Mouse (Mus musculus): ENCODE measurements around the gene Foxq1. TPM values are rescaled to one million over a fixed set of nuclear protein-coding genes. Genes with fewer than 3 reads are reported as not detected.

The Foxq1 gene
- polyA plus RNA-seq, 2 experiments: 2.5 to 2.9 TPM

GRCm38 (mm10) chr13:31558521-31559418 is 2.8 kb downstream of the Foxq1 start, which contains the start of gene A530084C06Rik:
Gene A530084C06Rik, minus strand, starts transcription at chr13:31559333.
- peak; percentile 14; the same call in 1 of the 2 replicates for ATAC-seq (ENCODE audit: low FRiP score, low read depth)
- Histone ChIP-seq H3K9me3 (ENCODE audit: control insufficient read depth, low read length) (no peaks in the 10 kb centered on the region), H3K9ac (ENCODE audit: low read depth, low read length, severe bottlenecking) (peak within 1 kb of the TSS; percentile 56), H3K4me1 (ENCODE audit: control insufficient read depth, insufficient read depth, low read length) (peaks cover 16% of the 10 kb centered on the region; the same call in 1 of the 2 replicates), H3K36me3 (ENCODE audit: control insufficient read depth, insufficient read depth, low read length) (no peaks in the 10 kb centered on the region), H3K27ac (replicated peaks; ENCODE audit: low read depth, low read length) (no peak within 1 kb of the TSS), H3K4me3 (replicated peaks; ENCODE audit: low read length) (peak within 1 kb of the TSS; percentile 61), H3K4me2 (replicated peaks; ENCODE audit: low read depth, low read length, severe bottlenecking) (peak within 1 kb of the TSS; percentile 100), H3K27me3 (ENCODE audit: control insufficient read depth, insufficient read depth, low read length) (peaks cover 90% of the 10 kb centered on the region)
- DNase-seq (ENCODE audit: low spot score): no peak
- TF ChIP-seq POLR2A (IDR thresholded peaks at IDR 0.05; ENCODE audit: borderline replicate concordance, extremely low read depth, insufficient read depth, insufficient read length): no peak
- under 1% methylated on average over 82 of the region's 88 CpGs for WGBS

- under 1% methylated on average over 44 of the region's 92 CpGs for WGBS
Measured at GRCm38 (mm10) chr13:31559419-31560144, 3.6 kb downstream of the Foxq1 start.

DNA sequence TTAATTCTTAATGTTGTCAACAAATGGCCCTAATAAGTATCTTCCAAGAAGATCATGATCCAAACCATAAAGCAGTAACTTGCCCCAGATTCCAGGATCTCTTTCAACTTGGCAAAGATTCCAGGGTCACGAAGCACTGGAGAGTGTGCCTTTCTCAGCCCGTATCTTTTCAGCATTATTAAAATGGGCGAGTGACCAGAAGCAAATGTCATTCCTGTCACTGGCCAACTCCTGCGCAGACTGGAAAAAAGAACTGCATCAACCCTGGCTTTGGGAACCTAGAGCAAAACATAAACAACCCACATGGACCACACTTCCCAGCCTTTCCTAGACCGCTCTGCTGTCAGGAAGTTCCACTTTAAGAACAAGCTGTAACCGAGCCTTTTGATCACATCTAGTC is 8.5 kb downstream of the Foxq1 start:
- WGBS: 31% methylated on average over 6 of the region's 6 CpGs
- Histone ChIP-seq H3K4me1 (ENCODE audit: control insufficient read depth, insufficient read depth, low read length) (0 out of 2 replicates have a peak, but pooled peaks cover 3% of the 10 kb centered on the region), H3K9me3 (ENCODE audit: control insufficient read depth, low read length) (no peaks in the 10 kb centered on the region), H3K4me2 (replicated peaks; ENCODE audit: low read depth, low read length, severe bottlenecking) (no peak overlapping the region), H3K27ac (replicated peaks; ENCODE audit: low read depth, low read length) (no peak overlapping the region), H3K4me3 (replicated peaks; ENCODE audit: low read length) (no peak overlapping the region), H3K27me3 (ENCODE audit: control insufficient read depth, insufficient read depth, low read length) (peaks cover 73% of the 10 kb centered on the region), H3K36me3 (ENCODE audit: control insufficient read depth, insufficient read depth, low read length) (no peaks in the 10 kb centered on the region), H3K9ac (ENCODE audit: low read depth, low read length, severe bottlenecking) (no peak overlapping the region)
- ATAC-seq (ENCODE audit: low FRiP score, low read depth) (no peak), DNase-seq (ENCODE audit: low spot score) (no peak)
- no peak for TF ChIP-seq POLR2A (IDR thresholded peaks at IDR 0.05; ENCODE audit: borderline replicate concordance, extremely low read depth, insufficient read depth, insufficient read length)

More at GRCm38 (mm10) chr13:31559419-31560144, 3.6 kb downstream of the Foxq1 start:
- peaks cover 90% of the 10 kb centered on the region for H3K27me3 ChIP-seq (ENCODE audit: control insufficient read depth, insufficient read depth, low read length)
- no peaks in the 10 kb centered on the region for H3K9me3 ChIP-seq (ENCODE audit: control insufficient read depth, low read length)
- H3K4me3 ChIP-seq (replicated peaks; ENCODE audit: low read length): peak overlapping the region; percentile 61
- DNase-seq (ENCODE audit: low spot score) (peak; percentile 36), ATAC-seq (ENCODE audit: low FRiP score, low read depth) (peak; percentile 39; the same call in 1 of the 2 replicates)
- TF ChIP-seq POLR2A (IDR thresholded peaks at IDR 0.05; ENCODE audit: borderline replicate concordance, extremely low read depth, insufficient read depth, insufficient read length): no peak
- no peak overlapping the region for H3K27ac ChIP-seq (replicated peaks; ENCODE audit: low read depth, low read length)
- peak overlapping the region; percentile 100 for H3K4me2 ChIP-seq (replicated peaks; ENCODE audit: low read depth, low read length, severe bottlenecking)
- H3K9ac ChIP-seq (ENCODE audit: low read depth, low read length, severe bottlenecking): peak overlapping the region; percentile 56
- peaks cover 16% of the 10 kb centered on the region; the same call in 1 of the 2 replicates for H3K4me1 ChIP-seq (ENCODE audit: control insufficient read depth, insufficient read depth, low read length)
- no peaks in the 10 kb centered on the region for H3K36me3 ChIP-seq (ENCODE audit: control insufficient read depth, insufficient read depth, low read length)

GRCm38 (mm10) chr13:31567099-31567498 is 11.2 kb downstream of the Foxq1 start:
- no peaks in the 10 kb centered on the region for H3K36me3 ChIP-seq (ENCODE audit: control insufficient read depth, insufficient read depth, low read length)
- ATAC-seq (ENCODE audit: low FRiP score, low read depth): no peak
- H3K4me3 ChIP-seq (replicated peaks; ENCODE audit: low read length): no peak overlapping the region
- WGBS: 61% methylated on average over 8 of the region's 8 CpGs
- H3K4me1 ChIP-seq (ENCODE audit: control insufficient read depth, insufficient read depth, low read length): no peaks in the 10 kb centered on the region
- no peak for TF ChIP-seq POLR2A (IDR thresholded peaks at IDR 0.05; ENCODE audit: borderline replicate concordance, extremely low read depth, insufficient read depth, insufficient read length)
- no peak overlapping the region for H3K27ac ChIP-seq (replicated peaks; ENCODE audit: low read depth, low read length)
- H3K4me2 ChIP-seq (replicated peaks; ENCODE audit: low read depth, low read length, severe bottlenecking): no peak overlapping the region
- no peak overlapping the region for H3K9ac ChIP-seq (ENCODE audit: low read depth, low read length, severe bottlenecking)
- DNase-seq (ENCODE audit: low spot score): no peak
- no peaks in the 10 kb centered on the region for H3K9me3 ChIP-seq (ENCODE audit: control insufficient read depth, low read length)
- H3K27me3 ChIP-seq (ENCODE audit: control insufficient read depth, insufficient read depth, low read length): peaks cover 46% of the 10 kb centered on the region

DNA sequence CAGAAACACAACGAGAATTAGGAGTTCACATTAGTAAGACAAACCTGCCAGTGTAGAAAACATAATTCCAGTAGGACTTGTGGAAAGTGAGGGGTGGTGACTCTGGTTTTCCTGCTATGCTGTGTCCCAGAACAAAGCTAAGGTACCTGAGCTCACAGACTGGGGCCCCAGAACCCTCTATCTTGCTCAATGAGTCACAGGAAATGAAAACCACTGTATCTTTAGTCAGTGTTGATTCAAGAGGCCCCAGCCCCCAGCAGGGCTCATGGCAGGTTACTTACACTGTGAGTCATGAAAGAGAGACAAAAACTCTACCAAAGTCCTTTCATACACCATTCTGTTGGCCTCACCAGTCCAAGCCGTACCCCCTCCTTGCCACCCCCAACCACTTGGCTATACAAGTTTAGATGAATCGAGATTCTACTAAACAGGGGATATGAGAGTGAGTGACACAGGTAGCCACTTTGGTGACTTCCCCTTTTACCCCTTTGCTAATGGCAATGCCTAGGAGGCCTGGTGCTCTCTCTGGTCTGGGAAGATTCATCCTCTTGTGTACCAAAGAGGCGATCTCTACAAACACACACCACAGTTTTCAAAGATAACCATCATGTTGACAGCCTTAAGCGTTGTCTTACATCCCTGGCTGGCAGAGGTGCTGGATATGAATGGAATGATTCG is 11.8 kb downstream of the Foxq1 start:
- H3K27me3 ChIP-seq (ENCODE audit: control insufficient read depth, insufficient read depth, low read length): peaks cover 40% of the 10 kb centered on the region
- DNase-seq (ENCODE audit: low spot score) (no peak), ATAC-seq (ENCODE audit: low FRiP score, low read depth) (no peak)
- no peak overlapping the region for H3K27ac ChIP-seq (replicated peaks; ENCODE audit: low read depth, low read length)
- H3K4me2 ChIP-seq (replicated peaks; ENCODE audit: low read depth, low read length, severe bottlenecking): no peak overlapping the region
- no peaks in the 10 kb centered on the region for H3K4me1 ChIP-seq (ENCODE audit: control insufficient read depth, insufficient read depth, low read length)
- WGBS: 84% methylated on average over 6 of the region's 6 CpGs
- H3K9ac ChIP-seq (ENCODE audit: low read depth, low read length, severe bottlenecking): no peak overlapping the region
- no peak overlapping the region for H3K4me3 ChIP-seq (replicated peaks; ENCODE audit: low read length)
- TF ChIP-seq POLR2A (IDR thresholded peaks at IDR 0.05; ENCODE audit: borderline replicate concordance, extremely low read depth, insufficient read depth, insufficient read length): no peak
- H3K9me3 ChIP-seq (ENCODE audit: control insufficient read depth, low read length): no peaks in the 10 kb centered on the region
- H3K36me3 ChIP-seq (ENCODE audit: control insufficient read depth, insufficient read depth, low read length): no peaks in the 10 kb centered on the region

All from limb, embryonic 14.5 days (tissue).